Mouse (Mus musculus): ENCODE data around the gene Mttp.
"Not testable (repeated sequence)": the region's sequence is repeated elsewhere in the genome, so short reads cannot be mapped to it uniquely, and the experiment has no call there.

Mttp gene

DNA sequence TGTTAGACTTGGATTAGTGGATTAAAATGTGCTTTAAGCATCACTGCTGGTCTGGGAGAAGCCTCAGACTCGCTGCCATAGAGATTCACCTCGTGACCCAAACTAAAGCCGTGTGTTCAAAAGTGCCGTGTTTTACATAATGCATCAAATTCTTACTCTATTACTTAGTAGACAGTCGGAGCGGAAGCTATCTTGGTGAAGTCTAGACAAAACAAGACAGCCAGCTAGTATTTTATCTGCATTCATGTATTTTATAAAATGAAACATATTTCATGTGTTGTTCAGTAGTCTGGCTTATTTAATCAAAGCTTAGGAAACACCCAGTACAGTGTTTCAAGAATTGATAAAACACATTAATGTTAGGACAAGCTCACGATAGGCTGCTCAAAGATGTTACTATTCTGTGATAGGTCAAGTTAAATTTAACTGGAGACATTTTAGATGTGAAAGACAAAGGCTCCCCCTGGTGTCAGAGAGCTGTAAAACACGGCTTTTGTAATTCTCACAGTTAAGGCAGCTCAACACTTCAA, at the start of gene Mttp:
Gene Mttp, minus strand, starts transcription at position 327 of the 530 bp plus-strand sequence.
- peak; percentile 97 for DNase-seq (ENCODE audit: extremely low read depth, low read depth)

DNA sequence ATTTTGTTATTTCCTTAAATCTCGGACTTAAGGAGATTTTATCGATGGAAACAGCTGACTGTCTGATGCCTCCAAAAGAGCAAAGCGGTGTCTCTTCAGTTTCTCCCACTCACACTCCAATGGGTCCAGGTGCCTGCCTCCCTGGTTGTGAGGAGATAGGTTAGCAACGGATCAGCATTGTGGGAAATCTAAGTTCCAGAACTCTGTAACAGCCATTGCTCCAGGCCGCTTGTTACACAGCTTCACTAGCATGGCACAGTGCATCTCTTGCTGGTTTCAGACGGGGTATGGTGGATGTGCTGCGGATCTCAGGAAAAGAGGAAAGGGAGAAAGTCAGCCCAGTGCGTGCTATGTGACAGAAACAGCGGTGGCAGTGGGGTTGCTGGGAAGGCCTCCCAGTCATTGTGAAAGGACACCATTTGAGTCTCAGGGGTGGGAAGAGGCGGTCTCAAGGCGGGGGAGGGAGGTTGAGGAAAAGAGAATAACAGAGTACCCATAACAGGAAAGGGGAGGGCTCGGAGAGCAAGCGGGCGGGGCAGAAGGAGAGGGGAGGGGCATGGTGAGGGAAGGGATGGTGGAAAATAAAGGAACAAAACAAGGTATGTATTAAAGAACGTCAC, 49.0 kb upstream of the Mttp start, which contains the start of gene 4930579F01Rik:
Gene 4930579F01Rik, minus strand, starts transcription at position 143 of the 620 bp plus-strand sequence.
- DNase-seq (ENCODE audit: extremely low read depth, low read depth) = no peak

GRCm38 (mm10) chr3:138192260-138192659, 47.5 kb upstream of the Mttp start:
- no peak for DNase-seq (ENCODE audit: extremely low read depth, low read depth)

DNA sequence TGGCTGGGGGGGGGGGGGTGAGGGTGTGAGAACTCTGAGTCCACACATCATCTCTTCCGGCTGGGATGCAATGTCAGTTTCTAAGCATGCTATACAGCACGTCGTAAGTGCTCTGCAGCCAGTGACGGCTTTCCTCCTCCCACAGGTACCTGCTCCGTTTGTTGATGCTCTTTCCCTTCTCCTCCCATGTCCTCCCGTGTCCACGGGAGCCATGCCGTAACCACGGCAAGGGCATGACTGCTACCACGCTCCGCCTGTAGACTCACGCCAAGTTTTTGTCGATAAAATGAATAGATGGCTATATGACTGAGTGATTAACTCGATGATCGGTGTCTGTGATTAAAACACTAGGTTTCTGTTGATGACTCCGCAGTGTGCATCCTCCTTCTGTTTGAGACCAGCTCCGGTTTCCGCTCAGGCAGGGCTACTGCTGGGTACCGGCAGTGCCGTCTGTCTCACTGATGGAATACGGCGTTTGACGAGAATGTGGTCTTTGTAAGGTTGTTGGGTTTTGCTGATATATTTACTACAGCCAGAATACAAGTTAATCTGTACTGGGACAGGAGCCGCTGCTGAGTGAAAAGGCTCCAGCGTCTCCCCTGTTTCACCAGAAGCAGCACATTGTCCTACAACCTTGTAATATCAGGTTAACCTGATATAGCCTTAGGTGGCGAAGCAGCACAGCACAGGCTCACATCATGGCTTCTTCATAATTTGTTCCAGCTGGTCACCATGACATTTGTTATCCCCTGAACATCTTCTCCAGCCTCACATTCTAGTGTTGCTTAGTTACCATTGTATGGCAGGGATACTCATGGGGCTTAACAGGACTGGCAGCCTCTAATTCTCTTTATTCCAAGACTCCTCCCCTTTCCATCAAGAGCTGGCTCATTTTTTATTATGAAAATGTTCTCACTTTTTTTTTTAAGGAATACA, 41.5 kb upstream of the Mttp start:
- DNase-seq (ENCODE audit: extremely low read depth, low read depth) = no peak

GRCm38 (mm10) chr3:138185290-138185689, 40.5 kb upstream of the Mttp start:
- DNase-seq (ENCODE audit: extremely low read depth, low read depth) = no peak

DNA sequence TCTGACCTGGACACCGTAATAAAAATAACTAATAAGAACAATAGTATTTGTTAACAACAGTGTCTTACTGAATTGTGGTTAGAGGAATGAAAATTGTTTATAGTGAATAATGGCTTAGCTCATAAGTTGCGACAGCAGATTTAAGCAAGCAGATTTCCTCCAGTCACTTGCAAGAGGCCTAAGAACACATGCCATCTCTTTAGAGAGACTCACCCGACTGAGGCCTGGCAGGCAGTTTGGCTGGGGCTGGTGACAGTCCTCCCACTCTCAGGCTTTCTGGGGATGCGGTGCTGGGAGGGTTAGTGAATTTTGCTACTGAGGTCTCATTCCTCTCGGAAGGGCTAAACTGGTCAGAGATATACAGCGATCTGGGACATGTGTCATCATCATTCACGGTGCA, 38.6 kb upstream of the Mttp start:
- no peak for DNase-seq (ENCODE audit: extremely low read depth, low read depth)

DNA sequence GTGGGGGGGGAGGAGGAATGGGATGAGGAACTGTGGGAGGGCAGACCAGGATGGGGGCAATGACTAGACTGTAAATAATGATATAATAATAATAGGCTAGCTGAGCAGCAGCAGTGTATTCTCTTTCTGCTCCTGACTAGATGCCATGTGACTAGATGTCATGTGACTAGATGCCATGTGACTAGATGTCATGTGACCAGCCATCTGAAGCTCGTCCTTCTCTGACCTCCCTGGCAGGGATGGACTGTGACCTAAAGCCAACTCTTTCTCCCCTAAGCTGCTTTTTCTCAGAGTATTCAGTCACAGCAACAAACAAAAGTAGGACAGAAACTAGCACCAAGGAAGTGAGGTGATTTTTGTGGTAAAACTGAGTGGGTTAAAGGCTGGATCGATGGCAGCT, 37.3 kb upstream of the Mttp start:
- no peak for DNase-seq (ENCODE audit: extremely low read depth, low read depth)

- DNase-seq (ENCODE audit: extremely low read depth, low read depth) = no peak
Observed at GRCm38 (mm10) chr3:138175551-138175950, 30.8 kb upstream of the Mttp start.

GRCm38 (mm10) chr3:138173291-138173690, 28.5 kb upstream of the Mttp start:
- no peak for DNase-seq (ENCODE audit: extremely low read depth, low read depth)

DNA sequence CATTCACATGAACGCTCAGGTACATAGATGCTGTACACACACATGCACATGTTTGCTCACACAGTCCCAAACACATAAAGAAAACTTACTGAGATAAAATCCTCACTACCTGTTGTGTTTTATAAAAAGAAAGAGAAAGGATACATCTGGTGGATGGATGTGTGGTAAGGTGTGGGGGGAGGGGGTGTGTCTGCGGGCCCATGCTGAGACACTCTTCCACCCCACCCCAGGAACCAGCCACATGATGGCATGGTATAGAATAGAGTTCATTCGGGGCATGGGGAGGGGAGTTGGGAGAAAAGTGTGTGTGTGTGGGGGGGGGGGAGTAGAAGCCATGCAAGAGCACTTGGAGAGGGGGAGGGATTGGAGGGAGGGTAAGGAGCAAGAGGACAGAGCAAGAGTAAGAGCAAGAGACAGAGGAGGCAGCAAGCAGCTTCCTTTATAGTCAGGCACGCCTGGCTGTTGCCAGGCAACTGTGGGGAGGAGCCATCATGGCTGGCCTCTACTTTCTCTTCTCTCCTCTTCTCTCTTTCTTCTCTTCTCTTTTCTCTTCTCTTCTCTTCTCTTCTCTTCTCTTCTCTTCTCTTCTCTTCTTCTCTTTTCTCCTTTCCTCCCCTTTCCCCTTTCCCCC, 17.9 kb upstream of the Mttp start:
- no peak for DNase-seq (ENCODE audit: extremely low read depth, low read depth)

- no peak for DNase-seq (ENCODE audit: extremely low read depth, low read depth)
Observed at GRCm38 (mm10) chr3:138161623-138162022, 16.9 kb upstream of the Mttp start.

DNA sequence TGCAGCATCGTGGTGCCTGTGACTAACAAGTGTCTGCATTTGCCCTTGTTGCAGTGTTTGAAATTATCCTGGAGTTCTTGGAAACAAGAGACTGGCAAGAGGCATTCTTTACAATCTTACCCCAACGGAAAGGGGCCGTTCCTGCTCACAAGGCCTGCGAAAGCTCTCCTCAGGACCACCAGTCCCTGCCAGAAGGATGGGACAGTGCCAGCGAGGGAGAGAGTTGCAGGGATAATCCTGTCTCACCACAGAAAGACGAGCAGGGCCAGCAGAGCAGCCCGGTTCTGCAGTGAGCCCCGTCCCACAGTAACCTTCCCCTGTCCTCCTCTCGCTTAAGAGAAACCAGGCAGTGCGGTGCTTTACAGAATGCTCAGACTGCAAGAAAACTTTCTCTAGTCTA, 11.9 kb upstream of the Mttp start:
- no peak for DNase-seq (ENCODE audit: extremely low read depth, low read depth)

DNA sequence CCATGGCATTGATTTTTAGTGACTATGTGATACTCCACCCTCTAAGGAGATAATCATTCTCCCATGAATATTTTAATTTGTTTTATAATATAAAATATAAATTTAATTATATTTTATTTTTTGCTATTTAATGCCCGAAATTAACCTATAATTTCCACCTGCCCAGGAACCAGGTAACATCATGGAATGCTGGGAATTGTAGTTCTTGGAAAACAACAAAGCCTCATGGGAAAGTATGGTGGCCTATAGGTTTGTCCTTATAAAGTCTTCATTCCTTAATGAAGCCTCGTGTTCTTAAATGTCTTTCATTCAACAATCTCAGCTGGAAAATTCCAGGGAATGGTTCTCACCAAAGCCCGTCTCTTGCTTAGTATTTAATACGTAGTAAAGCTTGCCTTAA, 10.3 kb upstream of the Mttp start:
- DNase-seq (ENCODE audit: extremely low read depth, low read depth) = no peak

GRCm38 (mm10) chr3:138148811-138149210, 4.0 kb upstream of the Mttp start:
- DNase-seq (ENCODE audit: extremely low read depth, low read depth) = no peak

DNA sequence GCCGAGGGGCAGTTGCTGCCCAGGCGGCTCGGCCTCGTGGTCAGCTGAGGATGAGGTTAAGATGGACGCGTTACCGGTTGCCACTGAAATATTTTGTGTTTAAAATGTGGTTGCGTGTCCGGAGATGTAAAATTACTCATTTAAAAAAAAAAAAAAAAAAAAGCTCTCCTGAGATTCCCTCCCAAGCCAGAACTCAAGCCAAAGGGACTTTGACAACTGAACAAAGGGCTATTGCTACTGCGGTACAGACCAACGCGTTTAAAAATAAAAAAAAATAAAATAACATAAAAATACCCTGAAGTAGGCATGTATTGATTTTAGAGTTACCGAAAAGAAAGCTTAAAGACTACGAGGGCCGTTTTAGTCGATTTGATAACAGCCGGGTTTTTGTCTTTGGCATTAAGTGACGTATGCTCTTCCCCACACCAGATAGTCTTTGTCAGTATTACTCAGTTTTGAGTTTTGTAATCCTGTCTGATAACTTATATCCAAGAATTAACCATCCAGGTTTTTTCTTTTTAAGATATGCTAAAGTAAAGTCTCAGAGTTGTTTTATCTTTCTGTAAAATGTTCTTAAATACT, 617 bp downstream of the Mttp start:
- no peak for DNase-seq (ENCODE audit: extremely low read depth, low read depth)

DNA sequence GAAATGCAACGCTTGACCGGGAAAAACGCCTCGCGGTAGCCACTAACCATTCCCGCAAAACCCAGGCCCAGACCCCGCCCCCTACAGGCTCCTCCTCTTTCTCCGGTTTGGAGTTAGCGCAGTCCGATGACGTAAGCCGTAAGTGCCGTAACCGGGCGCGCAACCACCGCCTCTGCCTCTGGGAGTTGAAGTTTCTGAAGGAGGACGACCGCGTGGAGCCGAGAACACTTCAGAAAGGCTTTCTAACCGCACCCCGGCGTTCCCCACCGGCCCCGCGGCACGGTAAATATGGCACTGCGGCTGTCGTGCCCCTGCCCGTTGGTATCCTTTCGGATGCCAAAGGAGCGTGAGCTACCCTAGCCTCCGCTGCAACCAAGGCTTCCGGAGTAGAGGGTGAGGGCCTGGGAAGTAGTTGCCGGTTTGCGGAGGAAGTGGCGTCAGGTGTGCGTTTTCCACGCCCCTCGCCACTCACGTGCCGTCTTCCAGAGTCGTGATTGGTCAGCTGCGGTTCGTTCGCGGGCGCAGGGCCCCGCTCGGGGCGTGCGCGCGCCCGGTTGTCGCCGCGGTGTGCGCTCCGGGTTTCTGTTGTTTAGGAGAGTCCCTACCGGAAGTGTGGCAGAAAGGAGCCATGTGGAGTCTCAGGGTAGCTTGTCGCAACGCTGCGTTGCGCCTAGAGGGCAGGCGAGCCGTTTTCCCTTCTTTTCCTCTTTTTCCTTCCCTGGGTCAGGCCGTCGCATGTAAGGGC, 1.3 kb downstream of the Mttp start, which contains the start of gene Trmt10a:
Gene Trmt10a, plus strand, starts transcription at position 134 of the 745 bp plus-strand sequence.
- peak; percentile 95 for DNase-seq (ENCODE audit: extremely low read depth, low read depth)

DNA sequence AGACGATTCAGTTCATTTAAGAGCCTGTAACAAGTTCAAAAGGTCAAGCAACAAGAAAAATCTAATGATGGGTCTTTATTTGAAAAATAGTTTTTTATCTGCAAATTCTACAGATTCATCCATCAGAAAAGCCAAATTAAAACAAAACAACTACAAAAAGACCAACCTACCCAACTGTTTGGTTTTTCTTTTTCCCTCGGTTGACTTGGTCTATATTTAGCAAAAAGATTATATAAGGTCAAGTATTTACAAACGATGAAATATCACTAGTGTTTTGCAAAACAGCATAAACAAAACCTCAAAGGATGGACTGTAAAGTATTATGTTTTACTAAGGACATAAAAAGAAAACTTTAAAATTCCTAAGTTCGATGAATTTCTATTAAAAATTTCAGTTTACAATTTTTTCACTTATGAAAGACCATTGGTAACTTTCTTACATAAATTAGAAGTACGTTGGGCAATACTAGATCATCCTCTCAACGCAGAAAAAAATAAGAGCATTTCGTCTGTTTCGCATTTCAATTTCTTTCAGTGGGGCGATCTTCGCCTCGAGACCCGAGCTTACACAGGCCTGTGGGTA, 1.9 kb downstream of the Mttp start:
- DNase-seq (ENCODE audit: extremely low read depth, low read depth) = no peak

DNA sequence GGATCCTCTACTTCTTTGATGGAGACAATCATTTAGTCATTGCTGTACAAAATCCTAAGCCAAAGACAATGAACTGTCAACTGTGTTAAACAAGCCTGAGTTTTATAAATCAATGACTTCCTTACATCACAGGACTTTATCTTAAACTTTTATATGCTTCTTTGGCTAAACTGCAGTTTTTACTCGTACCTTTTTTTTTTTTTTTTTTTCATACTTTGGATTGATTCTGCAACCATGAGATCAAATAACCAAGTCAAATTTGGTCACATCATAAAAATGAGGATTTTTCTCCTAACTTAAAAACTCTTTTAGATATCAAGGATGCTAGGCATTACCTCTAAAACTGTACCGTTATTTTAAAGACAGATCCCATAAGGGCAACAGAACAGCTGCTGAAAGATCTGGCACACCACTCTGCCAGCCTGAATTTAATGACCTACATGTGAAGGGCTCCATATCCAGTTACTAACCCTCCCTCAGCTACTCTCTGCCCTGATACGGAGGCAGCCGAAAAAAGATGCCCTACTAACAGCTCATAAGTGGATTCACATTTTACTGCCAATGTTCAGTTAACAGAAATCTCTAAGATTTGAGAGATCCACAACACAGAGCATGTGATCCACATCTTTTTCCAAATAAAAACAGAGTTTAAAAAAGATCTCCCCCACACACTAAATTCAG, 2.6 kb downstream of the Mttp start:
- peak; percentile 24 for DNase-seq (ENCODE audit: extremely low read depth, low read depth)

GRCm38 (mm10) chr3:138139663-138140062, 5.1 kb downstream of the Mttp start:
- no peak for DNase-seq (ENCODE audit: extremely low read depth, low read depth)

DNA sequence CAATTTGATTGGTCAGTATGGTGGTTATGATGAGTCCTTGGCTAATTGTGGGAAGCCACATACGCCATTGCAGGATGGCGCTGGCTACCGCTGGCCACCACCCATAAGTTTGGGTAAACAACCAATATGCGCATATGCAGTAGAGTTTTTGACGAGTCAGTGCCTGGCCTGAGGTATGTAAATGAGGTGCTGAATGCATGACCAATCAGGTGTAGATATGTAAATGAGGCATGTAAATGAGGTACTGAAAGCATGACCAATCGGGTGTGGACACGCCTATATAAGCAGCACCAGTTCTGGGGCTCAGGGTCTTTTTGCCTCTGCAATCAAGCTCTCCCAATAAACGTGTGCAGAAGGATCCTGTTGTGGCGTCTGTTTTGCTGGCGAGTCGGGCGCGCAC, 6.6 kb downstream of the Mttp start:
- not testable (repeated sequence) for DNase-seq (ENCODE audit: extremely low read depth, low read depth)
